8 mouse cellular contexts compared by ENCODE assay signal in the genomic region with DNA sequence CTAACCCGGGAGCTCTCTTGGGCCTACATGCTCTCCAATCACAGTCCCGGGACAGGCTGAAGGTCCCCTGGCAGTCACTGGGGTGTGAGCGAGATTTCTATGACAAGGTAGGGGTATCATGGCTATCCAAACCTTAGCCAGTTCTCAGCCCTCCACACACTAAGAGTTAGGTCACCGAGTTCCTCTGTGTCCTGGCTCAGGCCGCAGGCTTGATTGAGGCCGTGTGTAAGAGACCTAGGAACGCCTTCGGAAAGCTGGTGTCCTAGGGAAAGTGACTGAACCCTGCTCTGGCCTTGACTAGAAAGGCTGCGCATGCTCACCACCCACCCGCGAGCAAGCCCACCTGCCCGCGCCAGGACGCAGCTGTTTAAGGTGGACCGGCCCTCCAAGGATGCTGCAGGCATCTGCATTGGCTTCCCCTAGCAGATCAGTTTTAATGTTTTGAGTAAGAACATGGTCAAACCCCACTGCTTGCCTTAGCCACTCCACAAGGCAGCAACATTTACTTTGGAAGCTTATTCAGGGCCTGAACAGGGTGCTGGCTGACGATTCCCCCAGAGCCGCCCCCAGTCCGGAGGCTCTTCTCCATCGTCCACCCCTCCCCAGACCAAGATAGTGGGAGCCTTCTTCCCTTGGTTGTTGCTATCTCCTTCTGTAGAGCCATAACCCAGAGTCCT. TPM values are rescaled to one million over a fixed set of nuclear protein-coding genes. Genes with fewer than 3 reads are reported as not detected.
A peak's percentile ranks its signal among the peaks of the same experiment; 100 is the strongest.
DNase-seq lines count a peak whose midpoint lies in the region; ATAC-seq and TF ChIP-seq lines count a peak whose summit lies in the region.

No protein-coding gene starts in this region.

- ATAC-seq in limb, embryonic 14.5 days (ENCODE audit: low FRiP score, low read depth) = peak; percentile 76
- ATAC-seq in midbrain, embryonic 13.5 days = peak; percentile 80

- H3K36me3 ChIP-seq in limb, embryonic 14.5 days (ENCODE audit: control insufficient read depth, insufficient read depth, low read length) = peaks cover 27% of the 10 kb centered on the region
- peaks cover 25% of the 10 kb centered on the region for H3K36me3 ChIP-seq in midbrain, embryonic 13.5 days
- peaks cover 4% of the 10 kb centered on the region; the same call in 1 of the 2 replicates for H3K36me3 ChIP-seq in splenic B cell, adult 2 months (ENCODE audit: control insufficient read depth, insufficient read depth, low read length, poor library complexity, severe bottlenecking)

- no peak for TF ChIP-seq POLR2A in limb, embryonic 14.5 days (IDR thresholded peaks at IDR 0.05; ENCODE audit: borderline replicate concordance, extremely low read depth, insufficient read depth, insufficient read length)

- H3K9ac ChIP-seq in limb, embryonic 14.5 days (ENCODE audit: low read depth, low read length, severe bottlenecking) = peak overlapping the region; percentile 86
- peak overlapping the region; percentile 92 for H3K9ac ChIP-seq in midbrain, embryonic 13.5 days (replicated peaks)

- peak overlapping the region; percentile 83 for H3K4me3 ChIP-seq in limb, embryonic 14.5 days (replicated peaks; ENCODE audit: low read length)
- H3K4me3 ChIP-seq in midbrain, embryonic 13.5 days (replicated peaks) = peak overlapping the region; percentile 87

- peaks cover 13% of the 10 kb centered on the region; the same call in 1 of the 2 replicates for H3K4me1 ChIP-seq in limb, embryonic 14.5 days (ENCODE audit: control insufficient read depth, insufficient read depth, low read length)
- peaks cover 38% of the 10 kb centered on the region for H3K4me1 ChIP-seq in midbrain, embryonic 13.5 days (replicated peaks)

- peak; percentile 68 for DNase-seq in urinary bladder, postnatal 14 days (ENCODE audit: low spot score)
- no peak for DNase-seq in urinary bladder, postnatal 10 days (ENCODE audit: low spot score)
- DNase-seq in embryo, embryonic 10.5 days (ENCODE audit: low spot score) = peak; percentile 74
- peak; percentile 76 to 84 for DNase-seq in heart, adult 18-20 months
- DNase-seq in kidney, adult 11 months = peak; percentile 74
- DNase-seq in limb, embryonic 14.5 days (ENCODE audit: low spot score) = peak; percentile 68
- DNase-seq in splenic B cell, adult 2 months (ENCODE audit: low read depth, low spot score) = peak; percentile 34

- peak overlapping the region; percentile 77 for H3K4me2 ChIP-seq in limb, embryonic 14.5 days (replicated peaks; ENCODE audit: low read depth, low read length, severe bottlenecking)
- H3K4me2 ChIP-seq in midbrain, embryonic 13.5 days (replicated peaks) = peak overlapping the region; percentile 87

- 4% methylated on average over 19 of the region's 19 CpGs for WGBS in limb, embryonic 14.5 days
- WGBS in midbrain, embryonic 13.5 days = 3% methylated on average over 19 of the region's 19 CpGs

- no peaks in the 10 kb centered on the region for H3K27me3 ChIP-seq in limb, embryonic 14.5 days (ENCODE audit: control insufficient read depth, insufficient read depth, low read length)
- no peaks in the 10 kb centered on the region for H3K27me3 ChIP-seq in midbrain, embryonic 13.5 days
- H3K27me3 ChIP-seq in splenic B cell, adult 2 months (ENCODE audit: control insufficient read depth, insufficient read depth, low read length, poor library complexity, severe bottlenecking) = no peaks in the 10 kb centered on the region

- no peaks in the 10 kb centered on the region for H3K9me3 ChIP-seq in limb, embryonic 14.5 days (ENCODE audit: control insufficient read depth, low read length)
- H3K9me3 ChIP-seq in midbrain, embryonic 13.5 days = no peaks in the 10 kb centered on the region

- peak overlapping the region; percentile 71 for H3K27ac ChIP-seq in limb, embryonic 14.5 days (replicated peaks; ENCODE audit: low read depth, low read length)
- H3K27ac ChIP-seq in midbrain, embryonic 13.5 days = peak overlapping the region; percentile 95

RNA-seq across cellular contexts. Expression of a gene that starts 0.6 kb away (rescaled TPM):
- 10 to 100 TPM; 18.1 to 25.1 TPM for total RNA-seq in heart, adult 18-20 months (2021)
- polyA plus RNA-seq in limb, embryonic 14.5 days (2012; rRNA removed) = 68.2 and 103 TPM in 2 replicates
- 23.1 and 25.3 TPM in 2 replicates for polyA plus RNA-seq in limb, embryonic 14.5 days (2014; fragmentation: Nextera tagmentation; extraction: Ambion mirVana)
- 10.1 and 11.9 TPM in 2 replicates for polyA plus RNA-seq in midbrain, embryonic 13.5 days (2015; fragmentation: Nextera tagmentation; extraction: Ambion mirVana)

RNA-seq across cellular contexts. Expression of a gene that starts 13.0 kb away (rescaled TPM):
- 10 to 100 TPM; 13.8 to 16.7 TPM for total RNA-seq in heart, adult 18-20 months (2021)
- polyA plus RNA-seq in limb, embryonic 14.5 days (2012; rRNA removed) = 108 and 117 TPM in 2 replicates
- polyA plus RNA-seq in limb, embryonic 14.5 days (2014; fragmentation: Nextera tagmentation; extraction: Ambion mirVana) = 83.6 and 87.2 TPM in 2 replicates
- polyA plus RNA-seq in midbrain, embryonic 13.5 days (2015; fragmentation: Nextera tagmentation; extraction: Ambion mirVana) = 100 and 115 TPM in 2 replicates

RNA-seq across cellular contexts. Expression of a gene that starts 13.0 kb away (rescaled TPM):
- 10 to 100 TPM; 36.3 to 42.5 TPM for total RNA-seq in heart, adult 18-20 months (2021)
- 164 and 276 TPM in 2 replicates for polyA plus RNA-seq in limb, embryonic 14.5 days (2012; rRNA removed)
- polyA plus RNA-seq in limb, embryonic 14.5 days (2014; fragmentation: Nextera tagmentation; extraction: Ambion mirVana) = 524 and 542 TPM in 2 replicates
- 519 and 564 TPM in 2 replicates for polyA plus RNA-seq in midbrain, embryonic 13.5 days (2015; fragmentation: Nextera tagmentation; extraction: Ambion mirVana)

RNA-seq across cellular contexts. Expression of a gene that starts 17.8 kb away (rescaled TPM):
- not detected for total RNA-seq in heart, adult 18-20 months (2021)
- polyA plus RNA-seq in limb, embryonic 14.5 days (2012; rRNA removed) = not detected in 2 replicates
- not detected in 2 replicates for polyA plus RNA-seq in limb, embryonic 14.5 days (2014; fragmentation: Nextera tagmentation; extraction: Ambion mirVana)
- 0.09 TPM in 1 of 2 replicates, not detected in the other for polyA plus RNA-seq in midbrain, embryonic 13.5 days (2015; fragmentation: Nextera tagmentation; extraction: Ambion mirVana)

RNA-seq across cellular contexts. Expression of a gene that starts 22.6 kb away (rescaled TPM):
- total RNA-seq in heart, adult 18-20 months (2021) = not detected
- polyA plus RNA-seq in limb, embryonic 14.5 days (2012; rRNA removed) = 0.53 TPM in 1 of 2 replicates, not detected in the other
- 3.4 TPM in 1 of 2 replicates, not detected in the other for polyA plus RNA-seq in limb, embryonic 14.5 days (2014; fragmentation: Nextera tagmentation; extraction: Ambion mirVana)
- polyA plus RNA-seq in midbrain, embryonic 13.5 days (2015; fragmentation: Nextera tagmentation; extraction: Ambion mirVana) = not detected in 2 replicates
